Mouse (Mus musculus): ENCODE results near the gene Cyp2a22. TPM values are rescaled to one million over a fixed set of nuclear protein-coding genes. Genes with fewer than 3 reads are reported as not detected.

Gene Cyp2a22
- not detected in 2 replicates for polyA plus RNA-seq (2012; rRNA removed)

DNA sequence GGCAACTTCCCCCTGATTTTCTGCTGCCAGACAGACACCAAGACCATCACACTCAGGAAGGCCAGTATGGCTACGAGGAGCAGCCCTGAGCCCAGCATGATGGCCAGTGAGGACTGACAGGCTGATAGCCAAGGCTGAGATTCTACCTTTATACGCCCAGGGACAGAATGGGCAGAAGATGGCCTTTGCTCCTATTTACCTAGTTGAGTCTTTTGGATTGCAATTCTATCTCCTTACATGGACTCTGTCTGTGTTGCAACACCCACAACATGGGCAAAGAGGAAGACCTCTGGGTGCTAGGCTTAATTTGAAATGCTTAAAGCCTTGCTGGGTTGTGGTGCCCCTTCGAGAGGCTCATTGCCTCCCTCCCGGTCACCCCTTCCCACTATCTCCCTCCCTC lies at the start of gene Cyp2a22:
Gene Cyp2a22 (minus strand): TSS at position 123 of the 400 bp plus-strand sequence.

Other genes with a start within 250 kb of the Cyp2a22 start
- gene Cyp2b19, start 182.2 kb downstream of the Cyp2a22 start, polyA plus RNA-seq (2012; rRNA removed): not detected in 2 replicates
- not detected in 2 replicates for gene Cyp2g1, start 130.5 kb downstream of the Cyp2a22 start, polyA plus RNA-seq (2012; rRNA removed)
- 0.30 TPM in 1 of 2 replicates, not detected in the other for gene Cyp2a5, start 104.1 kb downstream of the Cyp2a22 start, polyA plus RNA-seq (2012; rRNA removed)
- gene Cyp2a12, start 89.7 kb upstream of the Cyp2a22 start, polyA plus RNA-seq (2012; rRNA removed): 0.08 TPM in 1 of 2 replicates, not detected in the other
- not detected in 2 replicates for gene Cyp2f2, start 180.5 kb upstream of the Cyp2a22 start, polyA plus RNA-seq (2012; rRNA removed)
- not detected in 2 replicates for gene Cyp2t4, start 214.3 kb upstream of the Cyp2a22 start, polyA plus RNA-seq (2012; rRNA removed)
- 89.0 and 91.9 TPM in 2 replicates for gene Egln2, start 227.4 kb upstream of the Cyp2a22 start, polyA plus RNA-seq (2012; rRNA removed)
- gene Rab4b, start 239.5 kb upstream of the Cyp2a22 start, polyA plus RNA-seq (2012; rRNA removed): 55.6 and 59.6 TPM in 2 replicates
- 0.06 and 0.11 TPM in 2 replicates for gene Gm21983, start 241.7 kb upstream of the Cyp2a22 start, polyA plus RNA-seq (2012; rRNA removed)
- gene Mia, start 241.8 kb upstream of the Cyp2a22 start, polyA plus RNA-seq (2012; rRNA removed): 3.7 and 8.6 TPM in 2 replicates